Mouse (Mus musculus): ENCODE measurements around the gene Cxcl13. TPM values are rescaled to one million over a fixed set of nuclear protein-coding genes. Genes with fewer than 3 reads are reported as not detected.

The Cxcl13 gene
- polyA plus RNA-seq (2012; rRNA removed; ENCODE audit: low replicate concordance) = 4.5 and 6.1 TPM in 2 replicates

DNA sequence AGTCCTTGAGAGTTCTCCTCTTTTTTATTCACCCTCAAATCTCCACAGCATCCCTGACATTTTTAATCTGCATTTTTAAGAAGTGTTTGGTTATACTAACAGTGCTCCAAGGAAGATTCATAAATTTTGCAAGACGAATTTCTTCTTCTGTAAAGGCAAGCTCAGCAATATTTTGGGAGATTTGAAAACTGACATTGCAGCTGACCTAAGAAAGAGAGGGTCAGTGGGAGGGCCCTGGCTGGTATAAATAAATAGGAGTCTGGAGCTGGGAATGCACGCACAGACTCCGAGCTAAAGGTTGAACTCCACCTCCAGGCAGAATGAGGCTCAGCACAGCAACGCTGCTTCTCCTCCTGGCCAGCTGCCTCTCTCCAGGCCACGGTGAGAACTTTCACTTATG is at the start of gene Cxcl13:
Gene Cxcl13 (plus strand): TSS at position 301 of the 400 bp plus-strand sequence.

Other genes starting within 250 kb of the Cxcl13 start
- not detected in 2 replicates for gene Gm7978, start 220.8 kb upstream of the Cxcl13 start, polyA plus RNA-seq (2012; rRNA removed; ENCODE audit: low replicate concordance)
- gene Gm7982, start 214.9 kb upstream of the Cxcl13 start, polyA plus RNA-seq (2012; rRNA removed; ENCODE audit: low replicate concordance) = not detected in 2 replicates
- gene E330014E10Rik, start 181.0 kb upstream of the Cxcl13 start, polyA plus RNA-seq (2012; rRNA removed; ENCODE audit: low replicate concordance) = not detected in 2 replicates
- 4.0 and 13.2 TPM in 2 replicates for gene Cnot6l, start 207.2 kb downstream of the Cxcl13 start, polyA plus RNA-seq (2012; rRNA removed; ENCODE audit: low replicate concordance)